Mouse (Mus musculus): ENCODE measurements around the gene Cntd1. TPM values are rescaled to one million over a fixed set of nuclear protein-coding genes. Genes with fewer than 3 reads are reported as not detected.

The Cntd1 gene
- polyA plus RNA-seq, 2 experiments: 0.61 to 1.6 TPM

- Histone ChIP-seq H3K27ac (replicated peaks; ENCODE audit: low read depth, low read length) (no peak overlapping the region), H3K9ac (ENCODE audit: low read depth, low read length, severe bottlenecking) (no peak overlapping the region), H3K27me3 (ENCODE audit: control insufficient read depth, insufficient read depth, low read length) (no peaks in the 10 kb centered on the region), H3K4me3 (replicated peaks; ENCODE audit: low read length) (no peak overlapping the region), H3K4me1 (ENCODE audit: control insufficient read depth, insufficient read depth, low read length) (no peaks in the 10 kb centered on the region), H3K9me3 (ENCODE audit: control insufficient read depth, low read length) (no peaks in the 10 kb centered on the region), H3K4me2 (replicated peaks; ENCODE audit: low read depth, low read length, severe bottlenecking) (no peak overlapping the region), H3K36me3 (ENCODE audit: control insufficient read depth, insufficient read depth, low read length) (peaks cover 76% of the 10 kb centered on the region)
- WGBS: 95% methylated on average over 8 of the region's 8 CpGs
- ATAC-seq (ENCODE audit: low FRiP score, low read depth) (no peak), DNase-seq (ENCODE audit: low spot score) (no peak)
- TF ChIP-seq POLR2A (IDR thresholded peaks at IDR 0.05; ENCODE audit: borderline replicate concordance, extremely low read depth, insufficient read depth, insufficient read length): no peak
Measured at GRCm38 (mm10) chr11:101295191-101295590, 16.4 kb downstream of the Cntd1 start.

- peak overlapping the region; percentile 86 for H3K9ac ChIP-seq (ENCODE audit: low read depth, low read length, severe bottlenecking)
Measured at GRCm38 (mm10) chr11:101300881-101301280, 22.1 kb downstream of the Cntd1 start.

GRCm38 (mm10) chr11:101301299-101302003 lies 22.6 kb downstream of the Cntd1 start:
- Histone ChIP-seq H3K9ac (ENCODE audit: low read depth, low read length, severe bottlenecking) (peak overlapping the region; percentile 86), H3K36me3 (ENCODE audit: control insufficient read depth, insufficient read depth, low read length) (peaks cover 30% of the 10 kb centered on the region), H3K4me1 (ENCODE audit: control insufficient read depth, insufficient read depth, low read length) (peaks cover 10% of the 10 kb centered on the region), H3K9me3 (ENCODE audit: control insufficient read depth, low read length) (no peaks in the 10 kb centered on the region), H3K27ac (replicated peaks; ENCODE audit: low read depth, low read length) (0 out of 2 replicates have a peak overlapping the region, but pooled peaks have one; percentile 26), H3K27me3 (ENCODE audit: control insufficient read depth, insufficient read depth, low read length) (no peaks in the 10 kb centered on the region), H3K4me3 (replicated peaks; ENCODE audit: low read length) (peak overlapping the region; percentile 87), H3K4me2 (replicated peaks; ENCODE audit: low read depth, low read length, severe bottlenecking) (peak overlapping the region; percentile 82)
- 12% methylated on average over 26 of the region's 26 CpGs for WGBS
- DNase-seq (ENCODE audit: low spot score) (no peak), ATAC-seq (ENCODE audit: low FRiP score, low read depth) (peak; percentile 32)
- no peak for TF ChIP-seq POLR2A (IDR thresholded peaks at IDR 0.05; ENCODE audit: borderline replicate concordance, extremely low read depth, insufficient read depth, insufficient read length)

More at GRCm38 (mm10) chr11:101300881-101301280, 22.1 kb downstream of the Cntd1 start:
- Histone ChIP-seq H3K27ac (replicated peaks; ENCODE audit: low read depth, low read length) (no peak overlapping the region), H3K36me3 (ENCODE audit: control insufficient read depth, insufficient read depth, low read length) (peaks cover 31% of the 10 kb centered on the region), H3K9me3 (ENCODE audit: control insufficient read depth, low read length) (no peaks in the 10 kb centered on the region), H3K27me3 (ENCODE audit: control insufficient read depth, insufficient read depth, low read length) (no peaks in the 10 kb centered on the region), H3K4me2 (replicated peaks; ENCODE audit: low read depth, low read length, severe bottlenecking) (peak overlapping the region; percentile 82), H3K4me1 (ENCODE audit: control insufficient read depth, insufficient read depth, low read length) (peaks cover 10% of the 10 kb centered on the region), H3K4me3 (replicated peaks; ENCODE audit: low read length) (peak overlapping the region; percentile 87)
- no peak for TF ChIP-seq POLR2A (IDR thresholded peaks at IDR 0.05; ENCODE audit: borderline replicate concordance, extremely low read depth, insufficient read depth, insufficient read length)
- DNase-seq (ENCODE audit: low spot score) (no peak), ATAC-seq (ENCODE audit: low FRiP score, low read depth) (no peak)
- 59% methylated on average over 7 of the region's 7 CpGs for WGBS

GRCm38 (mm10) chr11:101302004-101302798 lies 23.4 kb downstream of the Cntd1 start, which contains the start of gene Becn1:
Gene Becn1, minus strand, starts transcription at chr11:101302286.
- H3K4me2 ChIP-seq (replicated peaks; ENCODE audit: low read depth, low read length, severe bottlenecking): peak within 1 kb of the TSS; percentile 82
- peaks cover 10% of the 10 kb centered on the region for H3K4me1 ChIP-seq (ENCODE audit: control insufficient read depth, insufficient read depth, low read length)
- H3K9me3 ChIP-seq (ENCODE audit: control insufficient read depth, low read length): no peaks in the 10 kb centered on the region
- DNase-seq (ENCODE audit: low spot score) (peak; percentile 95), ATAC-seq (ENCODE audit: low FRiP score, low read depth) (peak; percentile 93)
- peak within 1 kb of the TSS; percentile 86 for H3K9ac ChIP-seq (ENCODE audit: low read depth, low read length, severe bottlenecking)
- no peak for TF ChIP-seq POLR2A (IDR thresholded peaks at IDR 0.05; ENCODE audit: borderline replicate concordance, extremely low read depth, insufficient read depth, insufficient read length)
- H3K27ac ChIP-seq (replicated peaks; ENCODE audit: low read depth, low read length): 0 out of 2 replicates have a peak within 1 kb of the TSS, but pooled peaks have one; percentile 26
- no peaks in the 10 kb centered on the region for H3K27me3 ChIP-seq (ENCODE audit: control insufficient read depth, insufficient read depth, low read length)
- H3K4me3 ChIP-seq (replicated peaks; ENCODE audit: low read length): peak within 1 kb of the TSS; percentile 87
- WGBS: 6% methylated on average over 34 of the region's 39 CpGs
- H3K36me3 ChIP-seq (ENCODE audit: control insufficient read depth, insufficient read depth, low read length): peaks cover 25% of the 10 kb centered on the region

- H3K9ac ChIP-seq (ENCODE audit: low read depth, low read length, severe bottlenecking): no peak overlapping the region
- WGBS: 37% methylated on average over 5 of the region's 5 CpGs
- no peak overlapping the region for H3K4me3 ChIP-seq (replicated peaks; ENCODE audit: low read length)
- no peaks in the 10 kb centered on the region for H3K36me3 ChIP-seq (ENCODE audit: control insufficient read depth, insufficient read depth, low read length)
- H3K9me3 ChIP-seq (ENCODE audit: control insufficient read depth, low read length): no peaks in the 10 kb centered on the region
- H3K4me1 ChIP-seq (ENCODE audit: control insufficient read depth, insufficient read depth, low read length): no peaks in the 10 kb centered on the region
- no peak overlapping the region for H3K4me2 ChIP-seq (replicated peaks; ENCODE audit: low read depth, low read length, severe bottlenecking)
- ATAC-seq (ENCODE audit: low FRiP score, low read depth) (no peak), DNase-seq (ENCODE audit: low spot score) (no peak)
- TF ChIP-seq POLR2A (IDR thresholded peaks at IDR 0.05; ENCODE audit: borderline replicate concordance, extremely low read depth, insufficient read depth, insufficient read length): no peak
- no peak overlapping the region for H3K27ac ChIP-seq (replicated peaks; ENCODE audit: low read depth, low read length)
- no peaks in the 10 kb centered on the region for H3K27me3 ChIP-seq (ENCODE audit: control insufficient read depth, insufficient read depth, low read length)
Measured at GRCm38 (mm10) chr11:101307744-101308143, 28.9 kb downstream of the Cntd1 start.

Data from limb, embryonic 14.5 days (tissue).